Mouse (Mus musculus) erythroblast, embryonic 14.5 days (primary cell): ENCODE results near the gene Ece1.

Experiments used
- GATA1 ChIP-seq: IDR thresholded peaks from 2 replicates; pipeline ENCODE4 v1.6.1; 2012; ENCODE audit warnings: low read length, inconsistent platforms, mixed read lengths
- TAL1 ChIP-seq: IDR thresholded peaks from 3 replicates; pipeline ENCODE4 v1.6.1; 2012; ENCODE audit warnings: low read length, inconsistent platforms, mixed read lengths

GRCm38 (mm10) chr4:137851484-137851883 is 10.6 kb upstream of the Ece1 start:
- TF ChIP-seq GATA1 (no peak), TAL1 (no peak)
